Mouse (Mus musculus) T-helper 17 cell (primary cell): ENCODE measurements around the gene Il4.

ENCODE experiments used
- in situ Hi-C, 2 experiments: fragments of 300-600 bp; cut with MboI, MseI; formaldehyde crosslinking; loops; 1 replicate in 1 of 2; 2 replicates in 1 of 2; pipeline ENCODE4 v1.15.1; 2025; ENCODE audit warnings: high pct_unique_total_duplicates in 2 of 2

Il4 gene

DNA sequence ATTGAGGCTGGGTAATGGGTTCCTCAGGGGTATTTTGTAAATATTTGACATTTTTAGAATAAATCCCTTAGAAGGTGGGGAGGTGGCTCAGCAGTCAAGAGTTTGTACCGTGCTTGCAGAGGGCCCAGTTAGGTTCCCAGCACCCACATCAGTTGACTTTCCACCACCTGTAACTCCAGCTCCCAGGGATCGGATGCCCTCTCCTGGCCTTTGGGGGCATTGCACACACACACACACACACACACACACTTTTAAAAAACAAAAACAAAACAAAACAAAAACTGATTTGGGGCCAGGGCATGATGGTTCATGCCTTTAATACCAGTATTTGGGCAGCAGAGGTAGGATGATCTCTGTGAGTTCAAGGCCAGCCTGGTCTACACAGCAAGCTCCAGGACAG is 5.7 kb upstream of the Il4 start:
- in situ Hi-C loops = no loop called here

DNA sequence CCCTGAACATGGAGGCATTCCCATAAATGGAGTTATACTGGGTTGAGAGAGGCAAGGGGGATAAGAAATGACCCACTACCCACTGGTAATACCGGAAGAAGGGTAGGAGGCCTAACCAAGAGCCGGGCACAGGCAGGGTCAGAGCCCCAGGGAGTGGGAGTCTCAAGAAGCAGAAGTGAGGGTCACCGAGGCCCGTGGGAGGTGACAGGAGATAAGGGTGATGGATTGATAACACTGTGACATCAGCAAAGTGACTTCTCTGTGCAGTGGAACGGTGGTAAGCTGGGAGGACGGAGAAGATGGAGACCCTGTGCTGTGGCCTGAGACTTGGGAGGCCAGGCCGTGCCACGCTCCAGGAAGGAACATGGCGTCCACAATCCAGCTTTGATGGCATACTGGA is 5.1 kb upstream of the Il4 start:
- in situ Hi-C loops = no loop called here

DNA sequence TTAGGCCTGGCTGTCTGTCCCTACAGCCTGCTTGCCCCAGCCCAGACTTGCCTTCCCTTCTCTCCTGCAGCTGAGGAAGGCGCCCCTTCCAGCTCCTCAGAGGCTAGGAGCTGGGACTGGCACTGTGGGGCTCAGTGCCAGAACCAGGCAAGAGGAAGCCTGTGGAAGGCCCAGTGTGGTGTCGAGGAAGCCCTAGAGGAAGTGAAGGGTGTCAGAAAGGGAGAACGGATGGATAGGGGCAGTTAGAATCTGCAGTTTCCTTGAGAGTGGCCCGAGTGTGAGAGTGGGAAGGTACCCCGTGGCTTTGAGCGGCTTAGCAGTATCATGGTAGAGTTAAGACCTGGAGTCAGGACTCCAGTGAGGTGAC is 4.0 kb upstream of the Il4 start:
- in situ Hi-C loops = no loop called here

DNA sequence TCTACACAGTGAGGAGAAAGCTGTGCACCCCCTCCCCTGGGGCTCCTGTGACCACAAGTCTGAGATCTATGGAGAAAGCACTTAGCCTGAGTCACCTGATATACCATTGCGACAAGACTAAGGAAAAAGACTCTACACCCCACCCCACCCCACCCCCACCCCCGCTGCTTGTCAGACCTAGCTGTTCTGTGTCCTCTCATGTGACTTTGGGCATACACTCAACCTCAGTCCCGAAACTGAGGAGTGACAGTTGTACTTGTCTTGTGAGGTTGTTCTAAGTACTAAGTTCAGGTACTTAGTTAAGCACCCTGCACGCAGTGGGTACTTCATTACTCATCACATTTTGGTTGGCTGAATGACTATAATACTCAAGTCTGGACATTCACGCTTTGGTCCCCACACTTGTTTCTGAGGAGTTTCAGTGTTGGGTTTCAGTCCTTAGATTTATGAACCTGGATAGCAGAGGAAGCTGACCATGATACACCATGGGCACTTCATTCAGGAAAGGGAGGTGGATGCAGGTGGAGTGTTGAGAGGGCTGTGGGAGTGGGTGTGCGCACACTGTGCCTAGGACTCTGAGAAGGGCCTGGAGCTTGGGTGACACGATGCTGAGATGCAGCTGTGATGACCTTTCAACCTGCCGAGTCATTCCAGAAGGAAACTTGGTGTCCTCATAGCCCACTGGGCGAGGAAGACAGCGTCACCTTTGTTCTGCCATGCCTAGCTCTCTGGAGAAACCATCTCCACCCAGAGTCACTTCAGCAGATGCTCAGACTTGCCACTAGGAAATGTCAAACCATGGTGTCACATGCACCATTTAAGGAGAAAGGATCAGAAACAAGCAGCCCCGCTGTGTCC is 3.3 kb upstream of the Il4 start:
- in situ Hi-C loops = no loop called here

DNA sequence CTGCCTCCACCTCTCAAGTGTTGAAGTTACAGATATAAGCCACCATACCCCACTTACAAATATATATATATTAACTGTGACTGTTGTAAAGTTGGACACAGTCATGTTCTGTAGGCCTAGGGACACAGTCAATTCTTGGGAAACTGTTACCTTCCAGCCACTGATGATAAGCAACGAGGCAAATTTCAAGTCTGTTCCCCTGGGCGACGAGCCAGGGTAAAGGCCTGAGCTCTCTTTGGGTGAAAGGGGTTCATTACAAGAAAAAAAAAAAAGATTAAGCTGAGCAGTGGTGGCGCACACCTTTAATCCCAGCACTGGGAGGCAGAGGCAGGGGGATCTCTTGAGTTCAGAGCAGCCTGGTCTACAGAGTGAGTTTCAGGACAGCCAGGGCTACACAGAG is 1.6 kb upstream of the Il4 start:
- in situ Hi-C loops = no loop called here

- in situ Hi-C loops = no loop called here
Measured at GRCm38 (mm10) chr11:53619428-53619827, 959 bp upstream of the Il4 start.

GRCm38 (mm10) chr11:53617562-53618109 is 833 bp downstream of the Il4 start:
- in situ Hi-C loops = no loop called here

GRCm38 (mm10) chr11:53616748-53617558 is 1.5 kb downstream of the Il4 start:
- in situ Hi-C loops = no loop called here

DNA sequence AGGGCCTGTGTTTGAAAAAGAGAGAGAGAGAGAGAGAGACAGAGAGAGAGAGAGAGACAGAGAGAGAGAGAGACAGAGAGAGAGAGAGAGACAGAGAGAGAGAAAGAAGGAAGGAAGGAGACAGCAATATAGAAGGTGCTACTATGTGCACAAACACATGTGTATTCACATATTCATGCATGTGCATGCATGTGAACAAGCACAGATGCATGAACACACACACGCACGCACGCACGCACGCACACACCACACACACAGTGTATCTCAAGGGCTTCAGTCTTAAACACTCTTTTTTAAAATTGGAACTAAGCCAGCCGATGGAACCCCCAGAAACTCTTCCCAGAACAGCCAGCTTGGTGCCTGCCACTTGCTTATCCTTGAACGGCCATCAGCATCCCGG is 2.9 kb downstream of the Il4 start:
- in situ Hi-C loops = no loop called here

- in situ Hi-C loops = no loop called here
Measured at GRCm38 (mm10) chr11:53615172-53615571, 3.3 kb downstream of the Il4 start.

DNA sequence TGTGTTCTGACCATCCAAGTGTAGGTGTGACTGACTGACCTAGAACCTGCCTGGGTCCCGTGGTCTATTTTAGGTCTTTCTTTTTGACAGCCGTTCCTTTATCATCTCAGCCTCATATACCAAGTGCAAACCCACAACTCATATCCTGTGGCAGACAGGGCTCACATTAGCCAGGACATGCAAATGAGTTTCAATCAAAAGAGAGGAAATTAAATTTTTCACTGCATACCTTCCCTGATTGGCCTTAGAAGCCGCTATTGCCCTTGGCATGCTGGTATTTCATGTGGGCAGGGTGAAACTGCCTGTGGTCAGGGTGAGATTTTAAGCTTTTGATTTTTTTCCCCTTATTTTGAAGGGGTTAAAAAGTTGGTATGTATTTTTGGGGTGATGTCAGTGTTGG is 8.8 kb downstream of the Il4 start:
- in situ Hi-C loops = no loop called here

DNA sequence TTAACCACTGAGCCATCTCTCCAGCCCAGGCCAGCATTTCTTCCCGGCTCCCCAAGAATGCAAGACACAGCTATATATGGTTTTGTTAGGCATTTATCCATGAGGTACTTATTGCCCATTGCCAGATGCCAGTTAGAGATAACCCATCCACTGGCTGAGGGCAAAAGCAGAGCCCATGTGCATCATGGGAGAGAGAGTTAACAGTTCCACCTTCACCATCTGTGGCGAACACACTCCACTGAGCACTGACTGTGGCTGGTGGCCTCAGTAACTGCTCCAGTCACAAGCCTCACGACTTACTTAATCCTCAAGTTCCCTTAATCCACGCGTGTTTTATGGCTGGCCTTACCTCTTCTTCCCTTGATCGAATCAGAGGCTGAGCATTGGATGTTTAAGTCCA is 9.2 kb downstream of the Il4 start:
- in situ Hi-C loops = no loop called here

DNA sequence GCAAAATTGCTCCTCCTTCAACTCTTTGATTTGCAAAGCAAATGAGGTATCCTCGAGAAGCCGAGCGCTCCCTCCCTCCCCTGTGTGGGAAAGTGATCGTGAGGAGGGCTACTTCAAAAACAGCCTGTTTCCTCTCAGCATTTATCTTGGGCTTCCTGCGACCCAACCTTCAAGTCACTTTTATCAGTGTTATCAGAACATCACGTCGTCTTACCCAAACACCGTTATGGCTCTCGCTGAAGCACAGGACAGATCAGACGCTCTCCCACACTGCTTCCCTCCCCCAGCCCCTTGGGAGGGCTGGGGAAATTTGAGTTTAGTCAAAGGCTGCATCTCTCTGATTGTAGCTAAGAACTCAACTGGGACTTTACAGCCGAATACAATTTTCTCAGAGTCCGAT is 12.9 kb downstream of the Il4 start:
- in situ Hi-C loops = no loop called here

GRCm38 (mm10) chr11:53604983-53605382 is 13.5 kb downstream of the Il4 start:
- in situ Hi-C loops = no loop called here

DNA sequence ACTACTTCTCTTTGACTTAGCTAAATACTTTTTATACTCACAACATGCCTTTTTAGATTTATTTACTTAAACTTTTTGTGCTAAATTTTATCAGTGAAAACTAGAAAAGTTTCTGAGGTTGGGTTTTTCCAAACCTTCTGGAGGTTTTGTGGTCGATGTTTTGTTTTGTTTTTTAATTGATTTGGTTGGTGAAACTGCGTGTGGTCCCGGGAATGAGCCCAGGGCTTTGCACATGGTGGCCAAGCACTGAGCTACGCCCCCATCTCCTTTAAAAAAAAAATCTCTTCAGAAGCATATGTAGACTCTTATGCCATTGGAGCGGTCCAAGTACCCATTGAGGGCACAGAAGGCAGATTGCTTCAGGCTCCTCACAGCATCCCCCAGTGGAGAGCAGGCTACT is 27.4 kb downstream of the Il4 start:
- in situ Hi-C loops = no loop called here

GRCm38 (mm10) chr11:53590368-53590768 is 28.1 kb downstream of the Il4 start:
- in situ Hi-C loops = no loop called here

DNA sequence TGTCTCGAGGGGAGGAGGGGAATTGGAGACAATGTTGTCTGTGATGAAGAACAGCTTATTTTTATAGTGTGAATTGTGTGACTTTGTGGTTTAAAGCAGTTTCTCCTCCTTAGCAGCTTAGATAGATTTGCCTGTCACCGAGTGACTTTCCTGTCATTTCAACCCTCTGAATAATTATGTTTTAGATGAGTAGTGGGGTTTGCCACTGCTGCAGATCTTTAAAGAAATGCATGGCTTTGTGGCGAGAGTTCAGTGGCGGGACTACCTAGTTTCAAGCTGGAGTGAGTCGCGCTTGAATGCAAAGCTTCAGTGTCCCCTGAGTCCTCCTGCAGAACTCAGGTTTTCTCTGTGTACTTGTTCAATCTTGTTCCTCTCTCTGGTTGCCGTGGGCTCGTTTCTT is 30.2 kb downstream of the Il4 start:
- in situ Hi-C loops = loop anchor here in 1 of 2 experiments (5.0 to 10.0 kb wide), 3 partner anchors 39 to 1877 kb away; partner anchors contain the start of genes Atox1 and G3bp1

DNA sequence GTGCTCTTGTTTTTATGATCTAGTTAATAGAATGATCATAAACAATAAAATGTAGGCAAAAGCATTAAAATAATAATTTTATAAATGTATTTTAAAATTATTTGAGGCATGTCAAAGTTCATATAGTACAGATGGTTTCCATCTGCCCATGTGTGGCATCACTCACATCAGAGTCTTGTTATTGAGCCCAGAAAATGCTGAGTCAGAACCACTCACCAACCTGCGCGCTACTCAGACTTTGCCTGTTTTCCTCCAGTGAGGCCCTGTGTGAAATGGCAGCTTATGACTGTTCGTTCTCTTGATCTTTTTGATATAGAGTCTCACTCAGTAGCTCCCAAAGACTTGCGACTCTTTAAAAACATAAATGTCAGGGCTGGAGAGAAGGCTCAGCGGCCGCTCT is 33.0 kb downstream of the Il4 start:
- in situ Hi-C loops = loop anchor here in 1 of 2 experiments (5.0 to 10.0 kb wide), 3 partner anchors 42 to 1879 kb away; partner anchors contain the start of genes Atox1 and G3bp1

DNA sequence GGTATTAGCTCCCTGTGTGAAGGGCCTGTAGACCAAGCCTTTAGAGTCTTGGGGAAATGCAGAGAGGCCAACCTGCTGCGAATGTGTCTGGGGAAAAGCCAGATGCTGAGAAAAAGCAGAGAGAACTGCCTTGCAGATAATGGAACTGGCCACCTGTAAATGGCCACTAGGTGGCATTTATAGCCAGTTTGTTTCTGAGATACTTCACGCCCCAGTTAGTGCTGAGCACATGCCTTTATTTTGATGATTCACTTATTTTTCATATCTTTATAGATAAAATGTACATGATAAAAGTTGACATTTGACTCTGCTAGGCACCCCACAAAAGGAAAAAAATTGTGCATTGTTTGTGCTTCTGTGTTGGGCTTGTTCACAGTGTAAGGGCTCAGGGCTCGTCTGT is 33.6 kb downstream of the Il4 start:
- in situ Hi-C loops = loop anchor here in 1 of 2 experiments (5.0 to 10.0 kb wide), 3 partner anchors 42 to 1880 kb away; partner anchors contain the start of genes Atox1 and G3bp1

DNA sequence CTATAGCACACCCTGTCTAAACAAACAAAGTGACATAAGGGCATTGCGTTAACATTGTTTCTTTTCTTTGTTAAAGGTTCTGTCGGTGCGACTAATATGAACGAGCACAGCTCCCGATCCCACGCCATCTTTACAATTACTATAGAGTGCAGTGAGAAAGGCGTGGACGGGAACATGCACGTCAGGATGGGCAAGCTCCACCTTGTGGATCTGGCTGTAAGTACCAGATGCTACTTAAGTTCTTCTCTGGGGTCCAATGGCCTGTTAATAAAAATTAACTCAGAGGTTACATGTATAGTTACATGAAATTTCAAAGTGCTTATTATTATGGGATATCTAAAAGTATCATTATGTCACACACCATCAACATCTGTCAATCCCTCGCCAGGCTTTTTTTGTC is 35.3 kb downstream of the Il4 start:
- in situ Hi-C loops = loop anchor here in 1 of 2 experiments (10.0 kb wide), 1 partner anchor 1882 kb away; the partner anchor contains the start of genes Atox1 and G3bp1

GRCm38 (mm10) chr11:53580562-53580961 is 37.9 kb downstream of the Il4 start:
- in situ Hi-C loops = loop anchor here in 1 of 2 experiments (10.0 kb wide), 1 partner anchor 1884 kb away; the partner anchor contains the start of genes Atox1 and G3bp1
